Mouse (Mus musculus): Measurements from ENCODE around the gene Limch1. TPM values are rescaled to one million over a fixed set of nuclear protein-coding genes. Genes with fewer than 3 reads are reported as not detected.

The Limch1 gene
- polyA plus RNA-seq, 1 experiment from 2014 or later, result 48.4 TPM

DNA sequence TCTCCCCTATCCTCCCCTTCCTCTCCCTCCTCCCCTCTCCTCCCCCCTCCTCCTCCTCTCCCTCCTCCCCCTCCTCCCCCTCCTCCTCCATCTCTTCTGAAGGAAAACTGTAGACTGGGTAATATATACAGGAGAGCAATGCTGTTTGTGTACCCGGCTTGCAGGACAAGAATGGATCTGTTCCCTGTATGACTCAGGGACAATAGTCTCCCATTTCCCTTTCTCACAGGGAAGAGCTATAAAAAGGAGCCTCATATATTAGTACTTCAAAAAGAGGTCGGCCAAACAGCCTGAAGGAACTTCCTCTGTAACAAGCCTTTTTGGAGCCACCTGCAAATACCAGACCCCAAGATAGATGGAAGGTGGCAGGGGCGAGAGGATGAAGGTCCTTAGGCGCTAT is 23.4 kb downstream of the Limch1 start:
- Histone ChIP-seq H3K4me2 (no peak overlapping the region), H3K9ac (no peak overlapping the region), H3K9me3 (replicated peaks) (no peaks in the 10 kb centered on the region), H3K36me3 (ENCODE audit: poor library complexity, severe bottlenecking) (no peaks in the 10 kb centered on the region), H3K27ac (no peak overlapping the region), H3K27me3 (no peaks in the 10 kb centered on the region), H3K4me3 (no peak overlapping the region), H3K4me1 (peaks cover 21% of the 10 kb centered on the region)
- 73% methylated on average over 4 of the region's 4 CpGs for WGBS
- no peak for ATAC-seq

GRCm38 (mm10) chr5:66769558-66769957 is 23.9 kb downstream of the Limch1 start:
- Histone ChIP-seq H3K27me3 (no peaks in the 10 kb centered on the region), H3K9ac (no peak overlapping the region), H3K4me3 (no peak overlapping the region), H3K27ac (no peak overlapping the region), H3K9me3 (replicated peaks) (no peaks in the 10 kb centered on the region), H3K4me1 (peaks cover 21% of the 10 kb centered on the region), H3K36me3 (ENCODE audit: poor library complexity, severe bottlenecking) (no peaks in the 10 kb centered on the region), H3K4me2 (no peak overlapping the region)
- 91% methylated on average over 5 of the region's 5 CpGs for WGBS
- no peak for ATAC-seq

GRCm38 (mm10) chr5:66777999-66778710 is 32.5 kb downstream of the Limch1 start:
- no peaks in the 10 kb centered on the region for H3K4me1 ChIP-seq
- no peak overlapping the region for H3K4me2 ChIP-seq
- H3K27ac ChIP-seq, result no peak overlapping the region
- H3K36me3 ChIP-seq (ENCODE audit: poor library complexity, severe bottlenecking), result no peaks in the 10 kb centered on the region
- H3K4me3 ChIP-seq, result no peak overlapping the region
- no peak for ATAC-seq
- H3K9me3 ChIP-seq (replicated peaks), result no peaks in the 10 kb centered on the region
- no peak overlapping the region for H3K9ac ChIP-seq
- 87% methylated on average over 10 of the region's 10 CpGs for WGBS
- no peaks in the 10 kb centered on the region for H3K27me3 ChIP-seq

DNA sequence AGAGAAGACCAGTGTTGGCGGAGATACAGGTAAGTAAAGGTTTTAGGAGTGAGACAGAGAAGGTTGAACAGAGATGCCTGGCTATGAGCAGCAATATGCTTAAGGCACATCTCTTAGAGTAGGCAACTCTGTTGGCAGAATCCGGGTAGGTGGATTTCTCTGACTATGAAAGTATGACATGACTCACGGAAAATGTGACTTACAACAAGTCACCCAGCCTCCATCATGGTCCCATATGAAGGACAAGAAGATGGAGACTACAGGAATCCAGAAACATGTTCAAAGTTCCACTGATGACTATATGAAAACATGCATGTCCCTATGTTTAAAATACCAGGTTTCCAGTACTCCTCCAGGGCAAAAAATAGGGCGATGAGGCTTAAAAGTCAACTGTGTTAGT is 34.7 kb downstream of the Limch1 start:
- Histone ChIP-seq H3K4me2 (no peak overlapping the region), H3K9ac (no peak overlapping the region), H3K4me3 (no peak overlapping the region), H3K27me3 (no peaks in the 10 kb centered on the region), H3K4me1 (no peaks in the 10 kb centered on the region), H3K27ac (no peak overlapping the region), H3K9me3 (replicated peaks) (no peaks in the 10 kb centered on the region), H3K36me3 (ENCODE audit: poor library complexity, severe bottlenecking) (no peaks in the 10 kb centered on the region)
- ATAC-seq, result no peak
- 95% methylated on average over 4 of the region's 4 CpGs for WGBS

DNA sequence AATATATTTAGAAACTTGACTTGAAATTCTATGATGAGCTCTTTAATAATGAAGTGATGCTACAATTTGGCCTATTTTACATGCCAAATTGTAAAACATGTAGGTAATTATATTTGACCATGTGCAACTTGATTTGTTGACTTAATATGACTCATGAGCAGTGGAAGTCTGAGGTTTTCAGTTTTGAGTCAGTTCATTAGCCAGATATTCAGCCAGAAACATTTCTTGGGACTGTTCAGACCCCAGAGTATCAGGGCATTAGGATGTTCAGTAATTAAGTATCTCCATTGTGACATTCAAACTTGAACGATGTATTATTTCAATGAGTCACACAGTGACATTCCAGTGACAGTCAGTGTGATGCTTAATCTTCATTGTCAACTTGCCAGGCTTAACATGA is 35.9 kb downstream of the Limch1 start:
- H3K4me2 ChIP-seq, result no peak overlapping the region
- H3K9me3 ChIP-seq (replicated peaks), result no peaks in the 10 kb centered on the region
- no peaks in the 10 kb centered on the region for H3K36me3 ChIP-seq (ENCODE audit: poor library complexity, severe bottlenecking)
- H3K4me1 ChIP-seq, result no peaks in the 10 kb centered on the region
- H3K4me3 ChIP-seq, result no peak overlapping the region
- WGBS, result 88% methylated on average over 1 of the region's 1 CpGs
- ATAC-seq, result no peak
- H3K27ac ChIP-seq, result no peak overlapping the region
- H3K9ac ChIP-seq, result no peak overlapping the region
- H3K27me3 ChIP-seq, result no peaks in the 10 kb centered on the region

- WGBS, result 93% methylated on average over 2 of the region's 2 CpGs
- H3K36me3 ChIP-seq (ENCODE audit: poor library complexity, severe bottlenecking), result no peaks in the 10 kb centered on the region
- H3K27ac ChIP-seq, result no peak overlapping the region
- no peaks in the 10 kb centered on the region for H3K4me1 ChIP-seq
- H3K4me3 ChIP-seq, result no peak overlapping the region
- ATAC-seq, result no peak
- H3K4me2 ChIP-seq, result no peak overlapping the region
- H3K9me3 ChIP-seq (replicated peaks), result no peaks in the 10 kb centered on the region
- no peaks in the 10 kb centered on the region for H3K27me3 ChIP-seq
- H3K9ac ChIP-seq, result no peak overlapping the region
Measured at GRCm38 (mm10) chr5:66782851-66783250, 37.2 kb downstream of the Limch1 start.

DNA sequence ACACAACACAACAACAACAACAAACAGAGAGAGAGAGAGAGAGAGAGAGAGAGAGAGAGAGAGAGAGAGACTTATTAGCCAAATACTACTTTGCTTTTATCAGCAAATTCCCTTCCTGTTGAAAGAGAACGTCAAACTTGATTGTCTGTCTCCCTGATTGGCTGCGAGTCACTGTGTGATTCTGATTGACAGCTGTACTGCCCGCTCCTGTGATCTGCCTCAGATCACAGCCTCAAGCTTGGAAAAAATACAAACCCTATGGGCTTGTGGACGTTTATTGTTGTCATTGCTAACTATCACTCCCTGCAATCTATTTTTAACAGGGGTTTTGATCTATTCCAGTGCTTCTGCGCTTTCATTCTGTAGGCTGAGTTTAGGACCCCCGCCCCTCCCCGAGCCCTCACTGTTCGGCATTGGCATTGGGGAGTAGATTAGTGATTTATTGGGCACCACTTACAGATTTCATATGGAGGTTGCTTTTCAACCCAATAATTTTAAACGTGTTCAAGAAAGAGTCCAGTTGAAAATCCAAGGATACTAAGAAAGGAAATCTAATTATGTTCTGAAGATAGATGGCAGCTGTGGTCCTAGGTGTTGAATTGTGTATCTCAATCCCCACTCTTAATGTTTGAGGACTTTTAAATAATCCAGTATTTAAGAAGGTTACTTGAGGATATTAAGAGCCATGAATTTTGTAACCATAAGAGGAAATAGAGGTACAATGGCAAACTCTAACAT is 39.2 kb downstream of the Limch1 start:
- WGBS, result 84% methylated on average over 9 of the region's 9 CpGs
- Histone ChIP-seq H3K27ac (no peak overlapping the region), H3K4me3 (no peak overlapping the region), H3K4me2 (no peak overlapping the region), H3K36me3 (ENCODE audit: poor library complexity, severe bottlenecking) (no peaks in the 10 kb centered on the region), H3K9ac (no peak overlapping the region), H3K27me3 (no peaks in the 10 kb centered on the region), H3K9me3 (replicated peaks) (no peaks in the 10 kb centered on the region), H3K4me1 (no peaks in the 10 kb centered on the region)
- no peak for ATAC-seq

- Histone ChIP-seq H3K27me3 (no peaks in the 10 kb centered on the region), H3K4me1 (no peaks in the 10 kb centered on the region), H3K9ac (no peak overlapping the region), H3K9me3 (replicated peaks) (no peaks in the 10 kb centered on the region), H3K4me2 (no peak overlapping the region), H3K36me3 (ENCODE audit: poor library complexity, severe bottlenecking) (no peaks in the 10 kb centered on the region), H3K4me3 (no peak overlapping the region), H3K27ac (no peak overlapping the region)
- ATAC-seq, result no peak
- WGBS, result 87% methylated on average over 1 of the region's 1 CpGs
Measured at GRCm38 (mm10) chr5:66785995-66786620, 40.5 kb downstream of the Limch1 start.

DNA sequence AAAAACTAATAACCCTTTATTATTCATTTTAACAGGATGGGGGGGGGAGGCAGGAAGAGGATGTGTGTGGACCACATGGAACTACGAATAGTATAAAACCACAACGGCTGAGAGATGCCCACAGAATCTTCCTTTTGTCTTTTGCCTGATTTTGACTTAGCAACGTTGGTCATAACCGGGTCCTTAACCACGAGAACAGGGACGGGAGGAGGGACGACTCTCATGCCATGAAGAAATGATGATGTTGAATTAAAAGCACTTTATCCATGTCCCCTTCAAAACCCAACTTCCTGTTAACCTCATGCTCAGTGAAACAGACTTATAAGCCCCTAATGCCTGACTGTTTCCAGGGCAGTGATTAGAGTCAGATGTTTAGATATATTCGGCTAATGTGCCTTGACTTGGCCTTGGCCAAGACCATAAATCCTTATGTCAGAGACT is 41.0 kb downstream of the Limch1 start:
- Histone ChIP-seq H3K27ac (no peak overlapping the region), H3K36me3 (ENCODE audit: poor library complexity, severe bottlenecking) (no peaks in the 10 kb centered on the region), H3K4me1 (no peaks in the 10 kb centered on the region), H3K4me3 (no peak overlapping the region), H3K9me3 (replicated peaks) (no peaks in the 10 kb centered on the region), H3K9ac (no peak overlapping the region), H3K27me3 (no peaks in the 10 kb centered on the region), H3K4me2 (no peak overlapping the region)
- ATAC-seq, result no peak
- WGBS, result 95% methylated on average over 8 of the region's 8 CpGs

DNA sequence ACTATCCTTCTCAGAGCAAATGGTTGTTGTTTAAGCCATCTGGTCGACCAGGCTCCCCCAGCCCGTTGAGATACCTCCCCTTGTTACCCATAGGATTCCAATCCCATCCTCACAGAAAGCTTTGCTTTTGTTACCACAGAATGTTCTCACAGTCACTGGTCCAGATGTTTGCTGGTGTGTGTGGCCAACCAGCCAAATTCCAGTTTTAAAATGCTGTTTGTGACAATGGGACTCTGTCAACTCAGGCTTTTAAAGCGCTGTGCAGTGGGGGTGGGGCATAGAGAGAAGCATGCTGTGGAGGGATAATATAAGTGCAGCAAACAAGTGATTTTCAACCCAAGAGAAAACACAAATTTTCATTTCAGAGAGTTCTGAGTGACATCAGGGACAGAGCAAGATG is 43.4 kb downstream of the Limch1 start:
- Histone ChIP-seq H3K27me3 (no peaks in the 10 kb centered on the region), H3K4me1 (no peaks in the 10 kb centered on the region), H3K4me3 (no peak overlapping the region), H3K4me2 (no peak overlapping the region), H3K9me3 (replicated peaks) (no peaks in the 10 kb centered on the region), H3K27ac (no peak overlapping the region), H3K36me3 (ENCODE audit: poor library complexity, severe bottlenecking) (no peaks in the 10 kb centered on the region), H3K9ac (no peak overlapping the region)
- WGBS, result 83% methylated on average over 3 of the region's 3 CpGs
- no peak for ATAC-seq

DNA sequence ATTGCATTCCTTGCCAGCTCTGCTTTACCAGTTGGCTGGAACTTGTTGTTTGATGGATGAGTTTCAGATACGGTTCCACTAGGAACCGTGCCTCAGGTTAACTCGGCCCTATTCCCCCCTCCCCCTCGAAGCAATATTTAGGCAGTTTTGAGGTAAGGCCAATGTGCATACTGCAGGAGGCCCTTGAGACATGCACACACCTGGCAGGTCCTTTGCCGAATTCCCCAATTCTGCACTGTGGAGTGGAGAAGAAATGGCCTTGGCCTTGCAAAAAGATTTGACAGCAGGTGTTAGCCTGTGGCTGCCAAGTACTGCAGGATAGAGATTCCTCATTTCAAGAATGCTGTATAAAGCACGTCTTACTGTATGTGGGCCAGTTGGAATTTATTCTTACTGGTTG is 45.5 kb downstream of the Limch1 start:
- Histone ChIP-seq H3K4me1 (no peaks in the 10 kb centered on the region), H3K27me3 (no peaks in the 10 kb centered on the region), H3K9me3 (replicated peaks) (no peaks in the 10 kb centered on the region), H3K27ac (no peak overlapping the region), H3K4me3 (no peak overlapping the region), H3K4me2 (no peak overlapping the region), H3K36me3 (ENCODE audit: poor library complexity, severe bottlenecking) (no peaks in the 10 kb centered on the region), H3K9ac (no peak overlapping the region)
- ATAC-seq, result no peak
- WGBS, result 88% methylated on average over 6 of the region's 6 CpGs

DNA sequence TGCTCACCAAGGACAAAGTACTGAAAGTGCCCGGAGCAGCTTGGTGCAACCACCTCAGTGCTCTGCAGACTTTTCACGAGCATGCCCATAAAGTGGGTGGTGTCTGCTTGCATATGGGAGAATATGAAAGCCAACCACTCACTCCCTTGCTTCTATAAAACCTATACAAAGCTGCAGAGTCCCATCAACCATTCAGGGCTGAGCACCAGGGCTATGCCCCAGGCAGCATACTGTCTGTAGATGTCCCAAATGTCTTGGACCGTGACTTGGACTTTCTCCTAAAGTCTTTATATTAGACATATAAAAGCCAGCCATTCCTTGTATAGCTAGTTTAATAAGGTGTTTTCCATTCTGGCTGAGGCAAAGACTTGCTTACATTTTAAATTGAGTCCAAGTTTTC is 47.6 kb downstream of the Limch1 start:
- Histone ChIP-seq H3K4me2 (no peak overlapping the region), H3K27ac (no peak overlapping the region), H3K4me3 (no peak overlapping the region), H3K9me3 (replicated peaks) (no peaks in the 10 kb centered on the region), H3K9ac (no peak overlapping the region), H3K27me3 (no peaks in the 10 kb centered on the region), H3K4me1 (peaks cover 10% of the 10 kb centered on the region), H3K36me3 (ENCODE audit: poor library complexity, severe bottlenecking) (no peaks in the 10 kb centered on the region)
- 92% methylated on average over 3 of the region's 3 CpGs for WGBS
- ATAC-seq, result no peak
